Mouse (Mus musculus) CH12.LX (cell line): ENCODE results near the gene Chchd6.

Source experiments
- E2F4 ChIP-seq: IDR thresholded peaks from 2 replicates; pipeline ENCODE4 v1.6.1; 2011; ENCODE audit warnings: low read depth, low read length, improper control_type of control experiment; ENCODE audit not compliant: insufficient replicate concordance
- RAD21 ChIP-seq: IDR thresholded peaks from 2 replicates; pipeline ENCODE4 v1.6.1; 2011; ENCODE audit warnings: low read depth, mild to moderate bottlenecking, low read length, improper control_type of control experiment, moderate library complexity

GRCm38 (mm10) chr6:89355661-89356060 is 239.8 kb downstream of the Chchd6 start:
- TF ChIP-seq RAD21 (no peak), E2F4 (no peak)
